Mouse (Mus musculus) ES-E14 (cell line): ENCODE data around the gene Col4a1.

Experiments used
- CHD2 ChIP-seq: IDR thresholded peaks from 2 replicates; pipeline ENCODE4 v1.6.1; 2014; ENCODE audit warnings: mild to moderate bottlenecking, low read depth, low read length, inconsistent platforms
- ZC3H11A ChIP-seq: IDR thresholded peaks from 2 replicates; pipeline ENCODE4 v1.6.1; 2012; ENCODE audit warnings: low read depth, mild to moderate bottlenecking, inconsistent platforms, low read length, borderline replicate concordance

- TF ChIP-seq CHD2: no peak
- TF ChIP-seq ZC3H11A: no peak
Observed at GRCm38 (mm10) chr8:11186456-11186855, 126.2 kb downstream of the Col4a1 start.
